Mouse (Mus musculus) megakaryocyte, embryonic 14.5 days (primary cell): Measurements from ENCODE around the gene Hk1.

Source experiments
- FLI1 ChIP-seq: IDR thresholded peaks from 2 replicates; pipeline ENCODE4 v1.6.1; 2012; ENCODE audit warnings: low read length, inconsistent platforms, mixed read lengths
- GATA1 ChIP-seq: IDR thresholded peaks from 3 replicates; pipeline ENCODE4 v1.6.1; 2012; ENCODE audit warnings: mixed read lengths, low read length, inconsistent platforms, borderline replicate concordance

- TF ChIP-seq GATA1 (no peak), FLI1 (no peak)
Observed at GRCm38 (mm10) chr10:62236165-62236564, 143.5 kb downstream of the Hk1 start.
